Mouse (Mus musculus) duodenum, adult 2 months (tissue): ENCODE results near the gene Txndc5. TPM values are rescaled to one million over a fixed set of nuclear protein-coding genes. Genes with fewer than 3 reads are reported as not detected.

Source experiments
- polyA plus RNA-seq: library from polyadenylated mRNA; depleted of rRNA; stranded (reverse); fragments of >200 nt; gene quantifications from 2 replicates; pipeline ENCODE4 v1.2.3, GENCODE M21; 2012; ENCODE audit warnings: low replicate concordance; rRNA removed

The Txndc5 gene
- polyA plus RNA-seq: 184 and 233 TPM in 2 replicates

DNA sequence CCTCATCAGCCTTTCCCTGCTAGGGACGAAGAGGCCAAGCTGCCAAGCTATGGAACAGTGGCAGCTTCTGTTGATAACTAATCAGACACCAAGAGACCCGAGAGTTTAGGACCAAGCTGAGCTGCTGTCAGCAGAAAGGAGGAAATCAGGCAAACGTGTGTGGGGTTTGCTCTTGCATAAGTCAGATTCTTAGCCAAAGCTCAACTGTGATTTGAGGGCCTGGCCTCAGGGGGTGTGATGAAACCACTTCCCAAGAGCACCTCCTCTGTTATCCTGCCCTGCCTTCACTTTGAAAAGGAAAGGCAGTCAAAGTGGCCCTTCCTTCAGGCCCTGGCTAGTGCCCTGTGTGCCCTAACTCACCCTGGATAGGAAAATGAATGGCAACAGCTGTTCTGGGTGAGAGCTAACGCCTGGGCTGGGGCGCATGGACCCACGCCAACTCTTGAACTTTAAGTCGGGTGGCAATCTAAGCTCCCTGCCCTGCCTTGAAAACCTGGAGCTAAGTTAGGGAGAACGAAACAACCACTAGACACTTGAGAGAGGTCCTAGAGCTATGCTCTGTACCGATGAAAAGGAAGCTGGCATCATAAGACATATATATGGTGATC lies at the start of gene Txndc5:
Gene Txndc5, minus strand, starts transcription at position 138 of the 608 bp plus-strand sequence.

Other genes with a start within 250 kb of the Txndc5 start
- gene Bmp6, start 183.7 kb downstream of the Txndc5 start, polyA plus RNA-seq: 3.1 and 6.2 TPM in 2 replicates
- 1.6 and 2.3 TPM in 2 replicates for gene Bloc1s5, start 106.3 kb upstream of the Txndc5 start, polyA plus RNA-seq
- 1.0 and 2.4 TPM in 2 replicates for gene Eef1e1, start 130.2 kb upstream of the Txndc5 start, polyA plus RNA-seq